Mouse (Mus musculus): ENCODE data around the gene Tecr.
A peak's percentile ranks its signal among the peaks of the same experiment; 100 is the strongest.

The Tecr gene

GRCm38 (mm10) chr8:83607661-83608397, at the start of gene Tecr, which contains the start of gene Dnajb1:
Gene Tecr, minus strand, starts transcription at chr8:83607971.
Gene Dnajb1, plus strand, starts transcription at chr8:83608193.
- peak; percentile 99 for DNase-seq

- peak; percentile 44 for DNase-seq
Measured at GRCm38 (mm10) chr8:83656484-83657246, 48.9 kb upstream of the Tecr start.

GRCm38 (mm10) chr8:83656043-83656442, 48.3 kb upstream of the Tecr start:
- DNase-seq: no peak

- DNase-seq: no peak
Measured at GRCm38 (mm10) chr8:83654725-83655124, 47.0 kb upstream of the Tecr start.

- DNase-seq: no peak
Measured at GRCm38 (mm10) chr8:83653662-83654017, 45.9 kb upstream of the Tecr start.

GRCm38 (mm10) chr8:83652744-83653661, 45.2 kb upstream of the Tecr start:
- DNase-seq: no peak

GRCm38 (mm10) chr8:83652030-83652743, 44.4 kb upstream of the Tecr start, which contains the start of gene Gipc1:
Gene Gipc1, plus strand, starts transcription at chr8:83652677.
- peak; percentile 95 for DNase-seq

- no peak for DNase-seq
Measured at GRCm38 (mm10) chr8:83649699-83650098, 41.9 kb upstream of the Tecr start.

GRCm38 (mm10) chr8:83648031-83648430, 40.3 kb upstream of the Tecr start:
- DNase-seq: no peak

GRCm38 (mm10) chr8:83647511-83647910, 39.7 kb upstream of the Tecr start:
- DNase-seq: no peak

- no peak for DNase-seq
Measured at GRCm38 (mm10) chr8:83639649-83640048, 31.9 kb upstream of the Tecr start.

- no peak for DNase-seq
Measured at GRCm38 (mm10) chr8:83638856-83639255, 31.1 kb upstream of the Tecr start.

GRCm38 (mm10) chr8:83632083-83632707, 24.4 kb upstream of the Tecr start:
- no peak for DNase-seq

- no peak for DNase-seq
Measured at GRCm38 (mm10) chr8:83625676-83626299, 18.0 kb upstream of the Tecr start.

- DNase-seq: peak; percentile 50
Measured at GRCm38 (mm10) chr8:83624739-83625138, 17.0 kb upstream of the Tecr start.

GRCm38 (mm10) chr8:83623549-83623948, 15.8 kb upstream of the Tecr start:
- DNase-seq: no peak

GRCm38 (mm10) chr8:83622389-83622989, 14.7 kb upstream of the Tecr start:
- peak; percentile 93 for DNase-seq

- no peak for DNase-seq
Measured at GRCm38 (mm10) chr8:83621691-83622388, 14.1 kb upstream of the Tecr start.

GRCm38 (mm10) chr8:83619568-83620285, 12.0 kb upstream of the Tecr start:
- DNase-seq: no peak

GRCm38 (mm10) chr8:83618566-83618965, 10.8 kb upstream of the Tecr start:
- DNase-seq: no peak
